Mouse (Mus musculus) CH12.LX (cell line): ENCODE results near the gene Zc3h4. TPM values are rescaled to one million over a fixed set of nuclear protein-coding genes. Genes with fewer than 3 reads are reported as not detected.
A peak's percentile ranks its signal among the peaks of the same experiment; 100 is the strongest.

Experiments
- DNase-seq: peaks from one replicate; pipeline ENCODE4 v3.0.0-alpha.2; 2013; ENCODE audit errors: extremely low read depth
- H3K27ac ChIP-seq: 2 replicates; pipeline ENCODE4 v1.5.1; 2012; ENCODE audit warnings: low read depth, mild to moderate bottlenecking, control low read depth, moderate library complexity; ENCODE audit not compliant: insufficient read depth
- H3K27me3 ChIP-seq: replicated peaks from 2 replicates; pipeline ENCODE3; 2012; ENCODE audit warnings: inconsistent platforms
- H3K36me3 ChIP-seq, 2 experiments: replicated peaks in 1 of 2; 2 replicates each; pipeline versions ENCODE3 to v1.6.1; 2012; ENCODE audit warnings: inconsistent platforms in 1 of 2, low read length in 1 of 2, mild to moderate bottlenecking in 1 of 2, mixed read lengths in 1 of 2, moderate library complexity in 1 of 2; ENCODE audit not compliant: control insufficient read depth in 1 of 2, insufficient read depth in 1 of 2
- H3K4me1 ChIP-seq, 2 experiments: 2 replicates each; pipeline ENCODE4 v1.6.1; 2012; ENCODE audit warnings: inconsistent platforms in 1 of 2, moderate library complexity in 1 of 2; ENCODE audit not compliant: insufficient read depth in 2 of 2, control insufficient read depth in 1 of 2
- H3K4me2 ChIP-seq: 2 replicates; pipeline ENCODE4 v1.6.1; 2012; ENCODE audit warnings: low read depth, mild to moderate bottlenecking, control low read depth; ENCODE audit not compliant: poor library complexity, insufficient read depth, severe bottlenecking
- H3K4me3 ChIP-seq, 3 experiments: fragments of 150-350 bp in 1 of 3; sonication (generic) in 1 of 3; replicated peaks in 1 of 3; 2 replicates each; pipeline versions ENCODE3 to v1.5.1; 2011 to 2012; ENCODE audit warnings: low read depth in 2 of 3, low read length in 2 of 3, mild to moderate bottlenecking in 2 of 3, moderate library complexity in 2 of 3, control low read depth in 1 of 3, improper control_type of control experiment in 1 of 3, inconsistent platforms in 1 of 3, mixed read lengths in 1 of 3; ENCODE audit not compliant: poor library complexity in 1 of 3
- H3K79me2 ChIP-seq: replicated peaks from 2 replicates; pipeline ENCODE4 v1.6.1; 2012; ENCODE audit warnings: mild to moderate bottlenecking, moderate library complexity; ENCODE audit not compliant: control insufficient read depth, poor library complexity, insufficient read depth, severe bottlenecking; ENCODE audit errors: extremely low read depth
- H3K9ac ChIP-seq: 2 replicates; pipeline ENCODE4 v1.6.1; 2012; ENCODE audit warnings: low read depth, mild to moderate bottlenecking, control low read depth, moderate library complexity; ENCODE audit not compliant: insufficient read depth
- H3K9me3 ChIP-seq: replicated peaks from 2 replicates; pipeline ENCODE3; 2012; ENCODE audit warnings: low read length, inconsistent platforms, mixed read lengths
- BHLHE40 ChIP-seq: IDR thresholded peaks from 2 replicates; pipeline ENCODE4 v1.6.1; 2011; ENCODE audit warnings: mild to moderate bottlenecking, low read depth, low read length, improper control_type of control experiment
- CHD2 ChIP-seq: IDR thresholded peaks from 2 replicates; pipeline ENCODE4 v1.6.1; 2011; ENCODE audit warnings: low read length, improper control_type of control experiment
- CTCF ChIP-seq, 2 experiments: IDR thresholded peaks in 1 of 2; conservative IDR thresholded peaks in 1 of 2; 2 replicates each; pipeline ENCODE4 v1.5.1; 2011 to 2012; ENCODE audit warnings: low read depth in 2 of 2, low read length in 2 of 2, improper control_type of control experiment in 1 of 2, inconsistent platforms in 1 of 2, mild to moderate bottlenecking in 1 of 2, moderate library complexity in 1 of 2
- ELF1 ChIP-seq: IDR thresholded peaks from 2 replicates; pipeline ENCODE4 v1.6.1; 2014; ENCODE audit warnings: low read depth, mild to moderate bottlenecking, inconsistent platforms, low read length, improper control_type of control experiment
- EP300 ChIP-seq: IDR thresholded peaks from 2 replicates; pipeline ENCODE4 v1.6.1; 2011; ENCODE audit warnings: low read length, improper control_type of control experiment
- GABPA ChIP-seq: IDR thresholded peaks from 2 replicates; pipeline ENCODE4 v1.6.1; 2012; ENCODE audit warnings: low read depth, low read length, improper control_type of control experiment, inconsistent platforms; ENCODE audit not compliant: insufficient replicate concordance
- HCFC1 ChIP-seq: IDR thresholded peaks from 2 replicates; pipeline ENCODE4 v1.6.1; 2012; ENCODE audit warnings: low read depth, mild to moderate bottlenecking, inconsistent platforms, low read length, improper control_type of control experiment
- JUN ChIP-seq: IDR thresholded peaks from 2 replicates; pipeline ENCODE4 v1.6.1; 2011; ENCODE audit warnings: low read depth, mild to moderate bottlenecking, low read length, improper control_type of control experiment, moderate library complexity; ENCODE audit not compliant: insufficient read depth
- JUND ChIP-seq: conservative IDR thresholded peaks from 2 replicates; pipeline ENCODE4 v1.6.1; 2011; ENCODE audit warnings: low read depth, low read length, improper control_type of control experiment
- MAFK ChIP-seq: IDR thresholded peaks from 2 replicates; pipeline ENCODE4 v1.6.1; 2011; ENCODE audit warnings: low read length, improper control_type of control experiment; ENCODE audit not compliant: insufficient replicate concordance
- MXI1 ChIP-seq: IDR thresholded peaks from 2 replicates; pipeline ENCODE4 v1.6.1; 2011; ENCODE audit warnings: mild to moderate bottlenecking, low read depth, low read length, improper control_type of control experiment
- NRF1 ChIP-seq: IDR thresholded peaks from 2 replicates; pipeline ENCODE4 v1.6.1; 2014; ENCODE audit warnings: low read depth, mild to moderate bottlenecking, inconsistent platforms, low read length, improper control_type of control experiment, moderate library complexity
- PAX5 ChIP-seq: IDR thresholded peaks from 2 replicates; pipeline ENCODE4 v1.6.1; 2012; ENCODE audit warnings: low read length, inconsistent platforms, mixed read lengths
- POLR2A ChIP-seq: IDR thresholded peaks from 2 replicates; pipeline ENCODE4 v1.6.1; 2011; ENCODE audit warnings: low read depth, mild to moderate bottlenecking, improper control_type of control experiment, low read length
- POLR2AphosphoS2 ChIP-seq: IDR thresholded peaks from 2 replicates; pipeline ENCODE4 v1.6.1; 2011; ENCODE audit warnings: low read depth, low read length, improper control_type of control experiment
- RAD21 ChIP-seq: IDR thresholded peaks from 2 replicates; pipeline ENCODE4 v1.6.1; 2011; ENCODE audit warnings: low read depth, mild to moderate bottlenecking, low read length, improper control_type of control experiment, moderate library complexity
- SMC3 ChIP-seq: IDR thresholded peaks from 2 replicates; pipeline ENCODE4 v1.6.1; 2011; ENCODE audit warnings: low read depth, low read length, improper control_type of control experiment
- USF2 ChIP-seq: conservative IDR thresholded peaks from 2 replicates; pipeline ENCODE4 v1.6.1; 2011; ENCODE audit warnings: low read depth, low read length, improper control_type of control experiment
- dilution Hi-C: fragments of 300-500 bp; cut with MboI; formaldehyde crosslinking; loops from 2 replicates; pipeline ENCODE4 v1.14.3; 2020; ENCODE audit warnings: low sequenced_read_pairs; ENCODE audit not compliant: extremely low pct_unique_long_range_greater_than_20kb, extremely low pct_ligation_motif_present
- in situ Hi-C: fragments of 300-500 bp; cut with MboI; formaldehyde crosslinking; loops from 3 replicates; pipeline ENCODE4 v1.14.3; 2019; ENCODE audit warnings: low sequenced_read_pairs, low pct_ligation_motif_present, low pct_unique_long_range_greater_than_20kb, mixed read lengths
- polyA plus RNA-seq: library from polyadenylated mRNA; unstranded; fragments of >175 nt; gene quantifications from 2 replicates; pipeline ENCODE4 v1.2.1, GENCODE M21; 2012; ENCODE audit warnings: low read depth; ENCODE audit not compliant: insufficient read length
- total RNA-seq, 2 experiments: library from RNA; depleted of rRNA; stranded (reverse); fragments of 300-350 nt in 1 of 2; fragments of >200 nt in 1 of 2; gene quantifications; 2 replicates each; pipeline ENCODE4 v1.2.3; 2012 to 2014

The Zc3h4 gene
- total and polyA plus RNA-seq, 3 experiments, result 10.0 to 34.0 (median 30.4) TPM

- TF ChIP-seq EP300, result no peak
- peak; percentile 5 for TF ChIP-seq RAD21
- peak in 1 of 2 experiments; percentile 54; a peak in 2 of 4 replicates for TF ChIP-seq CTCF (conservative IDR thresholded peaks at IDR 0.05 in 1 of 2, IDR thresholded peaks at IDR 0.05 in 1 of 2; ENCODE audit: low read depth in 2 of 2, low read length in 2 of 2)
- no peak for TF ChIP-seq JUND
- peak; percentile 25; the same call in 1 of the 2 replicates for TF ChIP-seq SMC3
- no peak for TF ChIP-seq POLR2AphosphoS2
- TF ChIP-seq CHD2, result no peak
- TF ChIP-seq HCFC1, result no peak
- no peaks in the 10 kb centered on the region for H3K4me1 ChIP-seq
- no peaks in the 10 kb centered on the region for H3K9me3 ChIP-seq
- no peak overlapping the region for H3K9ac ChIP-seq
- dilution Hi-C loops (no loop called here), in situ Hi-C loops (no loop called here)
- peak; percentile 17 for DNase-seq
- H3K4me2 ChIP-seq, result no peak overlapping the region
- H3K79me2 ChIP-seq, result no peaks in the 10 kb centered on the region
- no peaks in the 10 kb centered on the region for H3K27me3 ChIP-seq
- H3K36me3 ChIP-seq, result peaks cover 2 to 6% of the 10 kb centered on the region in 2 experiments
- H3K27ac ChIP-seq, result no peak overlapping the region
- H3K4me3 ChIP-seq, result no peak overlapping the region
These were observed 40.5 kb downstream of the Zc3h4 start for GRCm38 (mm10) chr7:16441241-16441640.

- peaks cover 6 to 14% of the 10 kb centered on the region in 2 experiments for H3K4me1 ChIP-seq
- peaks cover 15 to 27% of the 10 kb centered on the region in 2 experiments for H3K36me3 ChIP-seq
- H3K9ac ChIP-seq, result no peak overlapping the region
- H3K4me3 ChIP-seq, result no peak overlapping the region
- H3K79me2 ChIP-seq, result no peaks in the 10 kb centered on the region
- no peak overlapping the region for H3K4me2 ChIP-seq
- dilution Hi-C loops (no loop called here), in situ Hi-C loops (no loop called here)
- H3K27me3 ChIP-seq, result no peaks in the 10 kb centered on the region
- H3K9me3 ChIP-seq, result no peaks in the 10 kb centered on the region
- DNase-seq, result no peak
- no peak overlapping the region for H3K27ac ChIP-seq
- TF ChIP-seq POLR2A, result no peak
- no peak for TF ChIP-seq BHLHE40
- no peak for TF ChIP-seq MXI1
- no peak for TF ChIP-seq PAX5
- no peak for TF ChIP-seq CHD2
- no peak for TF ChIP-seq RAD21
- no peak for TF ChIP-seq CTCF (conservative IDR thresholded peaks at IDR 0.05 in 1 of 2, IDR thresholded peaks at IDR 0.05 in 1 of 2; ENCODE audit: low read depth in 2 of 2, low read length in 2 of 2)
- no peak for TF ChIP-seq JUN
- TF ChIP-seq USF2, result no peak
- TF ChIP-seq MAFK, result no peak
- no peak for TF ChIP-seq ELF1
- TF ChIP-seq EP300, result no peak
- TF ChIP-seq NRF1, result no peak
- no peak for TF ChIP-seq GABPA
- TF ChIP-seq, all 38 proteins: peak for 0
These were observed 50.9 kb downstream of the Zc3h4 start for GRCm38 (mm10) chr7:16451656-16452055.
